Mouse (Mus musculus): ENCODE results near the gene Osbpl7.

The Osbpl7 gene

DNA sequence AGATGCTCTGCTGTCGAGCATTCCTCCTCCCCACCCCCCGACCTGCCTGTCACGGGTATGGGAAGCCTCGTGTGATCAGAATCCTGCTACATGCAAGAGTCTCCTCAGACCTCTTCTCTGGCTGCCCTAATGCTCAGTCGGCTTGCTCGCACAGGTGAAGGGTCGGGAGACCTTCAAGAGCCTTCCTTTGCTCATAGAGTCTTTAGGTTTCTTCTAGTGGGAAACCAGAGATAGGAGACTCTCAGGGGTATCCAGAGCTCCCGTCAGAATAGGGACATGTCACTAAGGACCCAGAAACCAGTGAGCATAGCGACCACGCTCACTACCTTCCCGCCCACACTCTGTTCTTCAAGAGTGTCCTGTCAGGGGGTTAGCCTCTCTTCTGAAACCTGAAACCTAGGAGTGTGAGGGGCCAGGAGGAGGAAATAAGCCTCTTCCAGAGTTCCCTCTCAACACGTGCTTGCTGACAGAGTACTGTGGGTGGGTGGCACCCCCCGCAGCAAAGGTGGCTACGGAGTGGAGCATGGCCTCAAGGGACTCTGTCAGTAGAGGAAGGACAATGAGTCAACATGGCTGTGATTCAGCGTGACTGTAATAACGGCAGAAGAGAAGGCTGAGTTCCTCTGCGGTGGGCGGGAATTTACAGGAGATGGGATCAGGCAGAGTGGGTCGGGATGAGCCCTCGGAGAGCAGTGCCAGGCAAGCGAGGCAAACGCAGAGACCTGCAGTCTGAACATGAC lies 33.1 kb downstream of the Osbpl7 start:
- DNase-seq, result no peak

DNA sequence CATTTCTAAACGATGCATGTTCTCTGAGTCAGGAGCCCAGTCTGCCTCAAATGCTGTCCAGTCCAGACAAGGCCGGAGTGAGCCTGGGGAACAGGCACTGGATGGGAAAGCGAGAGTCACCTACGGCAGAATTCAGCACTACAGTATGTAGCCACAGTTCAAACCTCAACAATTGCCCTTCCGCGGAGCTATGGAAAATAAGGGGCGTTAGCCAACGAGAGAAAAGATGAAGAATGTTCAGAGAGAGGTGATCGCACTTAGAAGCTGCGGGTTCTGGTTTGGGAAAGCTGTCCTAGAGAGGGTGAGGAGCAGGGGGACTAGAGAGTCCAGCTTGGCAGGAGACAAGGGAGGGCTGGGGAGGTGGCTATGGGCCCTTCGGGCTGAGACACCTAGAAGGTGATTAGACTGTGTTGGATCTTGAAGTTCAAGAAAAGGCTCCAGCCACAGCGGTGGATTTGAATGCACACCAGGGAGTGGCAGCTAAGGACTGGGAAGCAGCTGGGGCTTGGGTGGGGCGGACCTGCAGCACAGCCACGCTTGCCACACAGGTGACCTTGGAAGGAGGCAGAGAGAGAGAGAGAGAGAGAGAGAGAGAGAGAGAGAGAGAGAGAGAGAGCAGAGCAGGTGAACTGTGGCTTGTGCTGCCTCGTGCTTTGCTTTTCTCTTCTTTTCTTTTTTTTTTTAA lies 34.5 kb downstream of the Osbpl7 start:
- no peak for DNase-seq

DNA sequence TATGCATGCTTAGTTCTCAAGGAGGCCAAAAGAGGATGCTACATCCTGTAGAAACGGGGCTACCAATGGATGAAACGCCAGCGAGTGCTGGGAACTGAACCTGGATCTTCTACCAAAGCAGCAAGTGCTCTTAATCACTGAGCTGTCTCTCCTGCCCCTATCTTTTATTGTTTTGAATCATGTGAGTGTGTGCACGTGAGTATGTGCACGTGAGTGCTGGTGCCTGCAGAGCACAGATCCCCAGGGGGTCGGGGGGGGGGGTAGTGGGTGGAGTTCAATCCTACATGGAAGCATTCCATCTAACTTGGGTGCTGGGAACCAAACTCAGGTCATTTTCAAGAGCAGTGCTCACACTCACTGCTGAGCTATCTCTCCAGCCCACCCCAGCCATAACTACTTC lies 35.9 kb downstream of the Osbpl7 start:
- no peak for DNase-seq

DNA sequence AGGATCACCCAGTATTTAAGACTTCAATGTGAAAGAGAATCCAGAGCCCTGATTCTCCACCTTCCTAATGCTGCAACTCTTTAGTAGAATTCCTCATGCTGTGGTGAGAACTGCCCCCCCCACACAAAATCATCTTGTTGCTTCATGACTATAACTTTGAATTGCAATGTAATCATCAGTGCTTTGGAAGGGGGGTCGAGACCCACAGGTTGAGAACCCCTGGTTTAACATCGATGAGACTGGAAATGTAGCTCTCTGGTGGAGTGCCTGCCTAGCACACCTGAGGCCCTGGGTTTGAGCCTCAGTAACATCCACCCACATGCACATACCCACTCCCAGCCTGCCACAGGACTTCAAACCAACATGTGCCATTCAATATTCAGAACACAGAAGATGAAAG lies 44.2 kb downstream of the Osbpl7 start:
- no peak for DNase-seq

DNA sequence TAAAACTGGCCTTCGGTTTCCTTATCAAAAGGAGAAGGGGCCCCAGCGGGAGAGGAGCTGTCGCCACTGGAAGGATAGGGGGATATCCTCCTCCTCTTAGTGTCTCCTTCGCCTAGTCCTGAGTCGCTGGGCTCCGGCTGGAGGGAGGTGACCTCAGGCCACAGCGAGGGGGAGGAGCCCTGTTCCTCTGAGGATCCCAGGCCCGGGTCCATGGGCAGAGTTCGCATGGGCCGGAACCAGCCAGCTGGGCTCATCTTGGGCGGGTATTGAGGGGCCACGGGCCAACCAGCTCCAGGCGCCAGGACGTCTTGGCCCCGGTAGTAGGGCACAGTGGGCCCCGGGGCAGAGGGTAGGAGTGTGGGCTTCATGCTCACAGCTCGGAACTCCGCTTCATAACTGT lies 48.4 kb downstream of the Osbpl7 start:
- no peak for DNase-seq

DNA sequence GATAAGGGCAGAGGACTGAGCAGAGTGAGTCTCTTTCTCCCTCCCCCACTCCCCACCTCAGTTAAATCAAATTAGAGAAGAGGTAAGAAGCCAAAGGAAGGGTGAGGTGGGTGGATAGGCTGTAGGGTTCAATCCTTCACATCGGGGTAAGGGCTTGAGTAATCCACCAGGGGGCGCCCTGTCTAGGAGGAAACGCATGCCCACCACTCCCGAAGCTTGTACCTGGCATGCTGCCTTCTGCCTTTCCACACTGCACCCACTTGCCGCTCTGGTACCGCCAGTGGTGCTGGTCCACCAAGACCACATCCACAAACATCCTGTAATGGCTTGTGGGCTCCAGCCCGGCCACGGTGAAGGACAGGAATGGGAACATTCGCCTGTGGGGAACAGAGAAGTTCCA lies 51.3 kb downstream of the Osbpl7 start:
- DNase-seq, result peak; percentile 38

DNA sequence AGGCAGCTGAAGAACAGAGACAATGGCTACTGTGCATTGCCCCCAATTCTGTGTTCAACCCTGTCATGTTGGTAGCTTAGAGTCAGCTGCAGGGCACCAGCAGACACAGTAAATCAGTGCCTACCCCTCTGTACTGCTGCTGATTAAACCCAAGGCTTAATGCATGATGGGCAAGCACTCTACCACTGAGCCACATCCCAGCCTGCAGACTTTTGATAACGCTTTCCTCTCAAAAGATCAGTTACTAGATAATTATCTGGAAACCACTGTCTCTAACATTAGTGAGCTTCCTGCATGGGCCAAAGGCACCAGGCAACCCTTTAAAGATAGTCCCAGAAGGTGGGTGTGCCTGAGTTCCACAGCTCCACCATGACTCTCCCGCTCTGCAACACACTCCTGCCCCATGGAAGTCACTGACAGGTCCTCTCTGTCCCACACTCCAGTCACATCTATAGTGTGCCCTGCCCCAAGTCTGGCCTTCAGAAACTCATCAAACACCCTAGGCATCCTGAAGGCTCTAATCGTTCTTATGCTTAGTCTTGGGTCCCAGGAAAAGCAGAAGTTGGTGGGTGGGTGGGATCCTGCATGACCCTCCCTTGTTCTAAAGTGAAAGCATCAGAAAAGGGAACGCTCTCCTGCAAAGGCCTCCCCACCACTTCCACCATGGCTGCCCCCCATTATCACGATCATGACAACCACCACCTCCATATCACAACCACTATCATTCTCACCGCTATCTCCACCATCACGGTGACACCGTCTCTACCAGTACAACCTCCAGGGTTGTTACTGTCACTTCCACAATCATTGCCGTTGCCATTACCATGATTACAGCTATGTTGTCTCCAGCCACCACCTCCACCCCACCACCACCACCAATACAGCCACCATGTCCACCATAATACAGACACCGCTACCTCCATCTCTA lies 53.0 kb downstream of the Osbpl7 start:
- no peak for DNase-seq

DNA sequence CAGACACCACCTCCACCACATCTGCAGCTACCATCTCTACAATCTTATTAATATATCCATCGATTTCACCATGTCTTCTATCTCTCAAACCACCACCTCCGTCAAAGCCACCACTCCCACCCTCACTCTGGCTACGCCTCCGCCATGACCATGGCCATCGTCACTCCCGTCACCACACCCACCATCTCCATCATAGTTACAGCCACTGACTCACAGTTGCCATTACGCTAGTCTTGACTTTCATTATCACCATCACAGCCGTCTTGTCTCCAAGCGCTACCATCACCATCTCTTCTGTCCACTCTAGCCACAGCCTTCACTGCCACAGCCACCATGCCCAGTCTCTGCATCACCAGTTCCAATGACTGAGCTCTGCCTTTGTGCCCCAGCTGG lies 53.7 kb downstream of the Osbpl7 start:
- DNase-seq, result no peak

DNA sequence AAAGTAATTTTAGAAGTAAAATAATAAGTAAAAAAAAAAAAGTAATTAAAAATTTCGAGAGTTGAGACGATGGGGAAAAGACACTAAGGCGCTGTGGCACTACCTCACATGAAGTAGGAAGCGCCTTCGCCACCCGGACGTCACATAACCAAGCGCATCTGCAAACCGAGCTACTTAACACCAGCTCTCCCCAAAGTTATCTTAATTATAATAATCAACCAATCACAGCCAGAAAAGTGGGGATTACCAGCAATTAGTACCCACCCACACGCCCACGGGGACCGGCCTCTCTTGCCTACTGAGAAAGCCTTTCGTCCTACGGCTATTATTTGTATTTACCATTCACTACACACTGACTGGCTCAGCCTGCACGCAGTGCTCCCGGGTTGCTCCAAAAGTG lies 58.5 kb downstream of the Osbpl7 start:
- no peak for DNase-seq

DNA sequence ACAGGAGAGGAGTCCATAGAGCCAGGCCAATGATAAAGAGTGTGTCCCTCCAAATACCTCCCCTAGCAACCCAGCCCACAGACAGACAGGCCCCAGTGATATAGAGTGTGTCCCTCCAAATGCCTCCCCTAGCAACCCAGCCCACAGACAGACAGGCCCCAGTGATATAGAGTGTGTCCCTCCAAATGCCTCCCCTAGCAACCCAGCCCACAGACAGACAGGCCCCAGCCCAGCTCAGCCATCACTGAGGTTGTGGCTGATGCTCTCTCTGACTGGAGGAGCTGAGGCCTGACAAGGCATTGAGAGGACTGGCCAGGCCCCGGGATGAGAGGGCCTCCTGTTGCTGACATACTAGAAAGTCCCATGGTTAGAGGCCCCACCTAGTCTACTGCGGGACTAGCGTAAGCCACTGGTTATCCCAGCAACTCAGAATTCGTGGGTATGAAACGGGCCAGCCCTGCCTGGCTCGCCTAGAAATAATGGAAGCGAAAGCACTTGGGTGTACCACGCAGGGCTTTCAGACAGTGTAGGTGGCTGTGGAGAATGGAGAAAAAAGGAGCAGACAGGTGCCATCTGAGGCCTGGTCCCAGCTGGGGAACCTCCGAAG lies 62.2 kb downstream of the Osbpl7 start:
- DNase-seq, result no peak

DNA sequence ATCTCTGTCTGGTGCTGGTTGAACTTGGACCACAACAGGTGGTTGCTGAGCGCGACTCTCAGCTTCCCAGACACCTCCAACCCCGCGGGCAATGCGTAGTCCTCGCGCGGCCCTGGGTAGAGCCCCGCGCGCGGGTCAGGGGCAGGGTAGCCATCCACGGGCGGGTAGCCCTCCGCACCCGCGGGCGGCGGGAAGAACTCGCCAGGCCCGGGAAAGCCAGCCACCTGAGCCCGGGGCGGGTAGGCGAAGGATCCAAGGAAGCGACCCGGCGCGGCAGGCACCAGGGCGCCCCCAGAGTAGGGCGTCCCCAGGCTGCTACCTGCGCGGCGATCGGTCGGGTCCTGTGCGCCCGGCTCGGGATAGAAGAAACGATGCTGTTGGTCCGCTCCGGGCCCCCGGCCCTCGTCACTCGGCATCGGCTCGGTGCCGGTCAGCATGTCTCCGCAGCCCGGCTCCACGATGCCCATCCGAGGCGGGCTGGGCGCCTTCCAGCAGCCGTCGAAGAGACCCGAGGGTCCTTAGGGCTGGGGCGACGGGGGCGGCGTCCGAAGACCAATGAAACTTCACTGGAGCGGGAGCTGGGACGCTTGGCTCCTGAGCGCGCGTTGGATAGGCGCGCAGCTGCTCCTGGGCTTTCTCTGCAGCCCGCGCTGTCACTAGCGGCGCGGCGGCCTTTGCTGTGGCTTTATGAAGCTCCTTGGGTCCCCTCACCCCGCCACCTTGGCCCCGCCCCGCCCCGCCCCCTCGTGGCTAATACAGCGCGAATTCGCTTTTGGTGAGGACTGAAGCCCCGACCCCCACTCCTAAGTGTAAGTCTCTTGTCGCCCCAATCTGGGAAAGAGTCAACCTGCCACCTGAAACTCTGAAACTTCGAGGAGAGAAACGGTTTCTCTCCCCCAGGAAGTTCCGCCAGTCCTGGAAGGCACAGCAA lies 64.5 kb downstream of the Osbpl7 start, which contains the start of gene Tbx21:
TSS of gene Tbx21 (minus strand) at position 661 of the 931 bp plus-strand sequence.
- DNase-seq, result no peak

DNA sequence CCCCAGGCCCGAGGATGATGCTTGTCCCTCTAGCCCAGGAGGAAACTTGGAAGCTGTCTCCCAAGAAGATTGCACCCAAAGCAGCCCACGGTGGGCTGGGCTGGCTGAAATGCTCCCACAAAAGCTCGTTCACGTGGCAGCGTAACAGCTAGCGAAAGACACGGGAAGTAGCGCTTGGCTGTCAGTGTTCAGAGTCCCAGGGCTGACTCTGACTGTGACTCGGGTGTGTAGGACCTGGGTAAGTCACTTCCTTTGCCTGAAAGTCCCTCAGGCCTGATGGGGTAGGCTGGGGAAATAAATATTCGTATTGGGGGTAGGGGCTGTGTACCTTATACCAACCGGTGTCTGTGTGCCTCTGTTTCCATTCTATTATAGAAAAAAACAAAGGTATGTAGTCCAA lies 65.4 kb downstream of the Osbpl7 start:
- DNase-seq, result no peak
